ENCODE assay signal across 8 mouse cellular contexts in genomic region chr19:47910117-47910618, GRCm38 (mm10). TPM values are rescaled to one million over a fixed set of nuclear protein-coding genes. Genes with fewer than 3 reads are reported as not detected.
DNase-seq lines count a peak whose midpoint lies in the region; ATAC-seq and TF ChIP-seq lines count a peak whose summit lies in the region.

No protein-coding gene starts in this region.

- WGBS in heart, embryonic 14.5 days, result 35% methylated on average over 2 of the region's 4 CpGs
- 42% methylated on average over 4 of the region's 4 CpGs for WGBS in intestine, embryonic 15.5 days

- peaks cover 31 to 57% of the 10 kb centered on the region in 2 experiments for H3K4me1 ChIP-seq in heart, embryonic 14.5 days (ENCODE audit: control insufficient read depth in 2 of 2, insufficient read depth in 2 of 2, low read length in 2 of 2)
- peaks cover 23% of the 10 kb centered on the region for H3K4me1 ChIP-seq in intestine, embryonic 15.5 days (replicated peaks)

- peak overlapping the region in 1 of 2 experiments; percentile 19; a peak in 1 of 4 replicates for H3K4me3 ChIP-seq in heart, embryonic 14.5 days (ENCODE audit: control insufficient read depth in 1 of 2, insufficient read depth in 1 of 2, low read depth in 1 of 2, low read length in 2 of 2)
- H3K4me3 ChIP-seq in intestine, embryonic 15.5 days (replicated peaks), result no peak overlapping the region
- no peak overlapping the region for H3K4me3 ChIP-seq in myocyte

- H3K36me3 ChIP-seq in heart, embryonic 14.5 days (ENCODE audit: control insufficient read depth, insufficient read depth, low read length), result peaks cover 18% of the 10 kb centered on the region
- no peaks in the 10 kb centered on the region for H3K36me3 ChIP-seq in intestine, embryonic 15.5 days
- H3K36me3 ChIP-seq in myocyte (ENCODE audit: control insufficient read depth, insufficient read depth), result peaks cover 31% of the 10 kb centered on the region

- intact Hi-C loops in heart, postnatal 14 days (cut with DNase I), result no loop called here

- H3K9me3 ChIP-seq in heart, embryonic 14.5 days (ENCODE audit: control insufficient read depth, low read length), result no peaks in the 10 kb centered on the region
- no peaks in the 10 kb centered on the region for H3K9me3 ChIP-seq in intestine, embryonic 15.5 days

- peak overlapping the region; percentile 58 for H3K4me2 ChIP-seq in heart, embryonic 14.5 days (ENCODE audit: low read length)
- H3K4me2 ChIP-seq in intestine, embryonic 15.5 days (replicated peaks), result peak overlapping the region; percentile 43; the same call in 1 of the 2 replicates
- peak overlapping the region; percentile 55 for H3K4me2 ChIP-seq in myocyte (ENCODE audit: low read depth)

- TF ChIP-seq POLR2A in myocyte (IDR thresholded peaks at IDR 0.05; ENCODE audit: insufficient read length, low read depth), result no peak

- no peak for DNase-seq in heart, postnatal 14 days
- DNase-seq in gastrocnemius, adult 18-20 months (ENCODE audit: low spot score), result no peak
- DNase-seq in urinary bladder, postnatal 36 days (ENCODE audit: low spot score in 2 of 2), result no peak
- no peak for DNase-seq in adrenal gland, postnatal 36 days

- no peaks in the 10 kb centered on the region for H3K27me3 ChIP-seq in heart, embryonic 14.5 days (ENCODE audit: control insufficient read depth, insufficient read depth, low read length)
- H3K27me3 ChIP-seq in intestine, embryonic 15.5 days (replicated peaks), result no peaks in the 10 kb centered on the region
- no peaks in the 10 kb centered on the region for H3K27me3 ChIP-seq in myocyte (ENCODE audit: control insufficient read depth, insufficient read depth, insufficient read length)

- peaks cover 89% of the 10 kb centered on the region for H3K79me2 ChIP-seq in myocyte (ENCODE audit: control insufficient read depth, insufficient read depth)

- no peak overlapping the region for H3ac ChIP-seq in myocyte (ENCODE audit: control insufficient read depth, insufficient read length)

- ATAC-seq in heart, embryonic 14.5 days (ENCODE audit: insufficient number of reproducible peaks, insufficient read depth, low FRiP score, low read depth), result no peak
- ATAC-seq in common myeloid progenitor, adult 5-6 weeks (replicated peaks; ENCODE audit: low read depth, poor library complexity, severe bottlenecking), result peak; percentile 71
- no peak for ATAC-seq in intestine, embryonic 15.5 days

- H3K9ac ChIP-seq in heart, embryonic 14.5 days (ENCODE audit: low read length), result peak overlapping the region; percentile 65
- no peak overlapping the region for H3K9ac ChIP-seq in intestine, embryonic 15.5 days

- peak overlapping the region; percentile 67 to 76; a peak in 1 of 4 replicates for H3K27ac ChIP-seq in heart, embryonic 14.5 days (replicated peaks in 1 of 2; ENCODE audit: control insufficient read depth in 1 of 2, insufficient read depth in 1 of 2, low read depth in 2 of 2, low read length in 2 of 2)
- no peak overlapping the region for H3K27ac ChIP-seq in intestine, embryonic 15.5 days

TF ChIP-seq in myocyte, 11 proteins besides CTCF, POLR2A, EP300 and RAD21:
- TF ChIP-seq REST (IDR thresholded peaks at IDR 0.05; ENCODE audit: insufficient read depth, insufficient read length) (no peak), MYOD1 (IDR thresholded peaks at IDR 0.05; ENCODE audit: control insufficient read depth in 1 of 3, insufficient read length in 2 of 3, low read depth in 2 of 3) (no peak), USF1 (IDR thresholded peaks at IDR 0.05; ENCODE audit: low read depth) (no peak), SRF (IDR thresholded peaks at IDR 0.05; ENCODE audit: control insufficient read depth, insufficient read length, low read depth) (no peak), POLR2AphosphoS2 (IDR thresholded peaks at IDR 0.05; ENCODE audit: insufficient read length, low read depth) (no peak), MYOG (IDR thresholded peaks at IDR 0.05; ENCODE audit: control insufficient read depth in 1 of 3, insufficient read depth in 1 of 3, insufficient read length in 2 of 3, low read depth in 2 of 3) (no peak), TCF3 (IDR thresholded peaks at IDR 0.05; ENCODE audit: insufficient read length, low read depth) (no peak), MAX (IDR thresholded peaks at IDR 0.05; ENCODE audit: low read depth) (no peak), CEBPB (IDR thresholded peaks at IDR 0.05; ENCODE audit: insufficient read depth, poor library complexity, severe bottlenecking) (no peak), E2F4 (IDR thresholded peaks at IDR 0.05; ENCODE audit: insufficient read depth) (no peak), TCF12 (IDR thresholded peaks at IDR 0.05; ENCODE audit: insufficient read depth, poor library complexity, severe bottlenecking) (no peak)

RNA-seq across cellular contexts. Expression of gene Cfap43, which starts 8.9 kb away (rescaled TPM):
- polyA plus RNA-seq in heart, embryonic 14.5 days (2014; fragmentation: Nextera tagmentation; extraction: Ambion mirVana), result 0.16 TPM in 2 replicates
- total RNA-seq in heart, postnatal 14 days (2021), result under 1 TPM in 1 of 2 experiments, not detected in 1; 0.81 TPM
- total RNA-seq in common myeloid progenitor, adult 5-6 weeks (2017), result 0.15 TPM in 1 of 2 replicates, not detected in the other
- polyA plus RNA-seq in intestine, embryonic 15.5 days (2015; fragmentation: Nextera tagmentation; extraction: Ambion mirVana), result 0.11 and 0.28 TPM in 2 replicates
- polyA plus RNA-seq in myocyte (2012; fragmentation: generic; extraction: Trizol), result 0.02 TPM
- not detected for total RNA-seq in gastrocnemius, adult 18-20 months (2021)
- total RNA-seq in adrenal gland, postnatal 36 days (2021), result not detected

RNA-seq across cellular contexts. Expression of gene Itprip, which starts 8.9 kb away (rescaled TPM):
- polyA plus RNA-seq in heart, embryonic 14.5 days (2014; fragmentation: Nextera tagmentation; extraction: Ambion mirVana), result 15.8 and 16.4 TPM in 2 replicates
- total RNA-seq in heart, postnatal 14 days (2021), result 1 to 10 TPM; 8.0 to 8.1 TPM
- total RNA-seq in common myeloid progenitor, adult 5-6 weeks (2017), result 13.6 and 16.1 TPM in 2 replicates
- polyA plus RNA-seq in intestine, embryonic 15.5 days (2015; fragmentation: Nextera tagmentation; extraction: Ambion mirVana), result 9.8 and 10.7 TPM in 2 replicates
- 54.1 TPM for polyA plus RNA-seq in myocyte (2012; fragmentation: generic; extraction: Trizol)
- under 1 TPM; 0.50 to 0.90 TPM for total RNA-seq in gastrocnemius, adult 18-20 months (2021)
- 10 to 100 TPM; 17.9 to 25.1 TPM for total RNA-seq in adrenal gland, postnatal 36 days (2021)

RNA-seq across cellular contexts. Expression of gene Cfap58, which starts 27.3 kb away (rescaled TPM):
- 0.08 and 0.12 TPM in 2 replicates for polyA plus RNA-seq in heart, embryonic 14.5 days (2014; fragmentation: Nextera tagmentation; extraction: Ambion mirVana)
- 1 to 10 TPM; 1.3 to 2.1 TPM for total RNA-seq in heart, postnatal 14 days (2021)
- not detected in 2 replicates for total RNA-seq in common myeloid progenitor, adult 5-6 weeks (2017)
- not detected in 2 replicates for polyA plus RNA-seq in intestine, embryonic 15.5 days (2015; fragmentation: Nextera tagmentation; extraction: Ambion mirVana)
- not detected for polyA plus RNA-seq in myocyte (2012; fragmentation: generic; extraction: Trizol)
- total RNA-seq in gastrocnemius, adult 18-20 months (2021), result not detected
- under 1 TPM in 1 of 2 experiments, not detected in 1; 0.13 TPM for total RNA-seq in adrenal gland, postnatal 36 days (2021)

RNA-seq across cellular contexts. Expression of gene Gsto2, which starts 44.8 kb away (rescaled TPM):
- polyA plus RNA-seq in heart, embryonic 14.5 days (2014; fragmentation: Nextera tagmentation; extraction: Ambion mirVana), result 1.5 and 2.3 TPM in 2 replicates
- 1 to 10 TPM; 1.6 to 1.7 TPM for total RNA-seq in heart, postnatal 14 days (2021)
- total RNA-seq in common myeloid progenitor, adult 5-6 weeks (2017), result not detected in 2 replicates
- polyA plus RNA-seq in intestine, embryonic 15.5 days (2015; fragmentation: Nextera tagmentation; extraction: Ambion mirVana), result 0.68 and 0.97 TPM in 2 replicates
- 5.7 TPM for polyA plus RNA-seq in myocyte (2012; fragmentation: generic; extraction: Trizol)
- under 1 TPM; 0.25 to 0.66 TPM for total RNA-seq in gastrocnemius, adult 18-20 months (2021)
- 1 to 10 TPM; 1.7 to 2.6 TPM for total RNA-seq in adrenal gland, postnatal 36 days (2021)

RNA-seq across cellular contexts. Expression of gene Gsto1, which starts 55.4 kb away (rescaled TPM):
- 88.0 and 92.7 TPM in 2 replicates for polyA plus RNA-seq in heart, embryonic 14.5 days (2014; fragmentation: Nextera tagmentation; extraction: Ambion mirVana)
- 100 to 1,000 TPM; 133 to 134 TPM for total RNA-seq in heart, postnatal 14 days (2021)
- 156 and 163 TPM in 2 replicates for total RNA-seq in common myeloid progenitor, adult 5-6 weeks (2017)
- polyA plus RNA-seq in intestine, embryonic 15.5 days (2015; fragmentation: Nextera tagmentation; extraction: Ambion mirVana), result 468 and 476 TPM in 2 replicates
- polyA plus RNA-seq in myocyte (2012; fragmentation: generic; extraction: Trizol), result 232 TPM
- 10 to 100 TPM; 56.6 to 57.8 TPM for total RNA-seq in gastrocnemius, adult 18-20 months (2021)
- total RNA-seq in adrenal gland, postnatal 36 days (2021), result 100 to 1,000 TPM in 1 of 2 experiments, 10 to 100 TPM in 1; 92.1 to 145 TPM
